Mouse (Mus musculus): Measurements from ENCODE around the gene Fgfr1op.

DNA sequence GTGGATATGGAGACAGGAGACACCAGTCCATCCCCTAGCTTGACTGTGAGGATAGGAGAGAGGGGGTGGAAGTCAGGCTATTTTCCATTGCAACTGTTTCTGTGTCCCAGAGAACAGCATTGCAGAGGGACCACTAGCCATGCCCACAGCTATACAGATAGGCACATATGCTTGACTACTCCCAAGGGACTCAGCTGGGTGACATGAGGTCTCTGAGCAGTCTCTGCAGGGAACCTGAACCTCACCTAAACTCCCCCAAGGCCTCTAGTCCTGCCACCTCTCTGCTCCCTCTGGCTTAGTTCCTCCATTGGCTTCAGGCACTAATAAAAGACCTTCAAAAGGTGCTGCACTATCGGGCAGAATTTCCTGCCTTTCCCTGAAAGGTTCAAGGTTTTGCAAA, 58.8 kb downstream of the Fgfr1op start:
- TF ChIP-seq E2F4 (IDR thresholded peaks at IDR 0.05; ENCODE audit: insufficient read depth) (no peak), POLR2AphosphoS2 (IDR thresholded peaks at IDR 0.05; ENCODE audit: insufficient read length, low read depth) (no peak), POLR2A (IDR thresholded peaks at IDR 0.05; ENCODE audit: insufficient read length, low read depth) (no peak), MYOG (IDR thresholded peaks at IDR 0.05; ENCODE audit: control insufficient read depth in 1 of 3, insufficient read depth in 1 of 3, insufficient read length in 2 of 3, low read depth in 2 of 3) (no peak), USF1 (IDR thresholded peaks at IDR 0.05; ENCODE audit: low read depth) (no peak), MYOD1 (IDR thresholded peaks at IDR 0.05; ENCODE audit: control insufficient read depth in 1 of 3, insufficient read length in 2 of 3, low read depth in 2 of 3) (no peak), TCF12 (IDR thresholded peaks at IDR 0.05; ENCODE audit: insufficient read depth, poor library complexity, severe bottlenecking) (no peak), CEBPB (IDR thresholded peaks at IDR 0.05; ENCODE audit: insufficient read depth, poor library complexity, severe bottlenecking) (no peak), MAX (IDR thresholded peaks at IDR 0.05; ENCODE audit: low read depth) (no peak), TCF3 (IDR thresholded peaks at IDR 0.05; ENCODE audit: insufficient read length, low read depth) (no peak), SRF (IDR thresholded peaks at IDR 0.05; ENCODE audit: control insufficient read depth, insufficient read length, low read depth) (no peak), REST (IDR thresholded peaks at IDR 0.05; ENCODE audit: insufficient read depth, insufficient read length) (no peak)
